Mouse (Mus musculus) A20 (cell line): ENCODE measurements around the gene Zfp777.

Source experiments
- DNase-seq: peaks from one replicate; pipeline ENCODE4 v3.0.0-alpha.2; 2011; ENCODE audit warnings: low read depth, low spot score

The Zfp777 gene

DNA sequence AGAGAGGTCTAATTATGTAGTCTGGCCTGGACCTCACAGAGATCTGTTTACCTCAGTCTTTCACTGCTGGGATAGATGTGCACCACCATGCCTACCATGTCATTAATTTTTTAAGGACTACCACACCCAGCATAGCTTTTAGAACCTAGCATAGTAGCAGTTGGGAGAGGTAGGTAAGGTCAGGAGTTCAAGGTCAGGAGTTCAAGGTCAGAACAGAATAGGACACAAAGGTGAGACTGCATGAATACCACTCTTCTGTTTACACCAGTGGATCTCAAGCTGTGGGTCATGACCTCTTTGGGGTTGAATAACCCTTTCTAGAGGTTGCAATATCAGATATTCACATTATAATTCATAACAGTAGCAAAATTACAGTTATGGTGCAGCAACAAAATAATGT, 16.1 kb downstream of the Zfp777 start:
- DNase-seq = no peak

DNA sequence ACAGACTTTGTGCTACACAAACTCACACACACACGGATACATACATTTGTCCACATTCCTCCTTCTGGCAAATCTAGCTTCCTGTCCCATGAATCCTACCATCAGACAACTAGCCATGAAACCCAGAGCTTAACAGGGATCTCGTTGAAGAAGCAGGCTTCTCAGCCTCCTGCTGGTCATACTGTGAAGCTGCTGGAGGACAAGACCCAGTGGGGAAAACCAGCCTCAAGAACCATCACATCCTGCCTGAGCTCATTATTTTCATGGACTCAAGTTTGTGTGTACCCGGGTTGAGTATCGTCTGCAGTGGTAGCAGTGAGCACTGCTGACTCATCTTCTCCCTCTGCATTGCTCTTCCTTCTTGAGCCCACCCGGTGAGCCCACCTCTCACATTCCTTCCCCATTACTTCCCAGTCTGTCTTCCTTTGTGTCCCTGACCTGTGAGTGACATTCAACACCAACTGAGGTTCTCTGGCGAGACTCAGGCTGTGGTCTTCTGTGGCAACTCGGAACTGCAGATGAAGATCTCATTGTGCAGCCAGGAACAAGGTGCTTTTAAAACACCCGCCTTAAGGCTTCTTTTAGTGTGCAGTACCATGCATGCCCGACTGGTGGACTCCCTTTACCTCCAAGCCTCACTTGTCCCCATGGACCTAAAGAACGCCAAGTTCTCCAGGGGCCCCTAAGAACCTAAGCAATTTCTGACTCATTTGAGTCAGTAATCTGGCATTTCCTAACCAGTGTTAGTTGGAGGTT, 22.6 kb downstream of the Zfp777 start:
- peak; percentile 76 for DNase-seq

GRCm38 (mm10) chr6:48024994-48025345, 23.7 kb downstream of the Zfp777 start:
- DNase-seq = peak; percentile 87

GRCm38 (mm10) chr6:48024330-48024993, 24.2 kb downstream of the Zfp777 start:
- peak; percentile 94 for DNase-seq

- no peak for DNase-seq
Measured at GRCm38 (mm10) chr6:48022672-48023071, 26.0 kb downstream of the Zfp777 start.

DNA sequence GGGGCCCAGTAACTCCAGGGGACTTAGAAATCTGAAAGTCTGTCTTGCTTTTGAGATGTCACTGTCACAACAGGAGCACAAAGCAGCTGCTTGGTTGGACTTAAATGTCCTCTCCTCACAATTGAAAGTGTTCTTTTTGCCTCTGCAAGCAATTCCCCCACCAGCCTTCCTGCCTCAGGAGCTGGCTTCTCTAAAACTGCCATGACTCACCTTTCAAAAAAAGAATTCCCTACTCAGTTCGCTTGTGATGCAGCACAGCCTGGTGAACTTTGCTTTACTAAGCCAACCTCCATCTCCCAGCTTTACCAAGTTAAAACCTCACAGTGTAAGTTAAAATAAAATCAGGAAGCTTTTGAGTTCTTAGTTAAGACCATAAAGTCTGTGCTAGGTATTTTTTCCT, 27.0 kb downstream of the Zfp777 start:
- DNase-seq = no peak

DNA sequence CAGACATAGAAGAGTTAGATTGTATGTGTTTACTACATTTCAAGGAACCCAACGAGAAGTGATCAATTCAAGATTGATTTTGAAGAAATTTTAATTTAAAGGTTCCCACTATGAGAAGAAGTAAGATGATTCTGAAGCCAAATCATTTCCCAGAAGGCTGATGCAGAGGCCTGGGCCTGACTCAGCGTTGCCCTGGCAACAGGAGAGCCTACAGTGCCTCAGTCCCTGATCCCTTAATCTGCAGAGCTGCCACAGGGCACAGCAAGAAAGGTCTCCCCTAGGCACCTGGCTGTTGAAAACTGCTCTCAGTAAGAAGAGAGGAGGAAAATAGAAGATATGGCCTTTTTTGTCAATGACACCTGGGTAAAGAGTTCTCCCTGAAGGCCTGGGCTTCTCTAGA, 28.7 kb downstream of the Zfp777 start:
- no peak for DNase-seq

DNA sequence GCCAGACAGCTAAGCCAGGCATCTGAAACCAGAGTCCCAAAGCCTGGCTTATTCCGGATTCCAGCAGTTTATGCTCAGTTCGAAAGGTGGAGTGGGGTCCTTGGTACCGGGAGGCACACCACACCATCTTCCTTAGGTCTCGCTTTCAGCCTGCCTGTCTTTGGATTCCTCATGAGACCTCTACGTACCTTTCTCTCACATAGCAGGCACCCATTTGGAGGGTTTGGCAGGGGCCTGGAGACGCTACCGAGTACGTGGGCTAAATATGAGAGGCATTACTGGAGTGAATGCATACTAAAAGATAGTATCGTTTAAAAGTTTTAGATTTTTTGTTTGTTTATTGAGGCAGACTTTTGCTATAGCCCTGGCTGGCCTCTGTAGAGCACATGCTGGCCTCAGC, 31.9 kb downstream of the Zfp777 start:
- DNase-seq = no peak

- peak; percentile 80 for DNase-seq
Measured at GRCm38 (mm10) chr6:48016090-48016521, 32.6 kb downstream of the Zfp777 start.

- peak; percentile 24 for DNase-seq
Measured at GRCm38 (mm10) chr6:48010727-48011126, 38.0 kb downstream of the Zfp777 start.

DNA sequence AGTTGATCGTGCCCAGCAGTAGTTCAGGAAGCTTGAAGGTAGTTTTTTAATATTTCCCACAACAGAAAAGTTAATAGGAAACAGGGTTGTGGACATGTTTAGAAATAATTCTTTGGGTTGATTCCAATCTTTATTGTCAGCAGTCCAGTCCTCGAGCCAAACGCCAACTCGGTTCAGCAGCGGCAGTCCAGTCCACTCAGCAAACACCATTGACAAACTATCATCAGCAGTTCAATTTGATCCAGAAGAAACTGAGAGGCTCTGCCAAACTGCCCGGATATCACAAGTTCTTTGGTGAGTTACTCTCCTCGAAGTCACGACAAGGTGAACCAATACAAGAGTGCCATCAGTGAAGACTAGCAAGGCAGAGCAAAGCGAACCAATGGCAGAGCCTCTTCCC, 53.0 kb downstream of the Zfp777 start:
- no peak for DNase-seq

GRCm38 (mm10) chr6:47983936-47984335, 64.8 kb downstream of the Zfp777 start:
- DNase-seq = peak; percentile 5

- peak; percentile 83 for DNase-seq
Measured at GRCm38 (mm10) chr6:47978897-47979368, 69.8 kb downstream of the Zfp777 start.

GRCm38 (mm10) chr6:47974599-47974998, 74.1 kb downstream of the Zfp777 start:
- DNase-seq = peak; percentile 44
